Mouse (Mus musculus): ENCODE measurements around the gene Abhd12. TPM values are rescaled to one million over a fixed set of nuclear protein-coding genes. Genes with fewer than 3 reads are reported as not detected.

Gene Abhd12
- total and polyA plus RNA-seq, 2 experiments from 2014 or later, result 158 to 164 TPM

- 94% methylated on average over 5 of the region's 5 CpGs for WGBS
- no peak for TF ChIP-seq CTCF (IDR thresholded peaks at IDR 0.05; ENCODE audit: low read depth)
- Histone ChIP-seq H3K27ac (no peak overlapping the region), H3K4me1 (ENCODE audit: insufficient read depth, low read length) (no peaks in the 10 kb centered on the region), H3K9me3 (ENCODE audit: low read length) (no peaks in the 10 kb centered on the region), H3K27me3 (ENCODE audit: insufficient read depth, low read length) (no peaks in the 10 kb centered on the region), H3K4me2 (ENCODE audit: low read depth, low read length) (no peak overlapping the region), H3K9ac (replicated peaks; ENCODE audit: low read length) (no peak overlapping the region), H3K4me3 (ENCODE audit: low read length) (no peak overlapping the region), H3K36me3 (ENCODE audit: insufficient read depth, low read length) (no peaks in the 10 kb centered on the region)
- DNase-seq (ENCODE audit: low spot score) (no peak), ATAC-seq (no peak)
Measured at GRCm38 (mm10) chr2:150944017-150944416, 39.5 kb upstream of the Abhd12 start.

- no peak for DNase-seq (ENCODE audit: low spot score)
- 96% methylated on average over 4 of the region's 4 CpGs for WGBS
- H3K27me3 ChIP-seq (ENCODE audit: insufficient read depth, low read length), result no peaks in the 10 kb centered on the region
- H3K36me3 ChIP-seq (ENCODE audit: insufficient read depth, low read length), result 0 out of 2 replicates have a peak, but pooled peaks cover 8% of the 10 kb centered on the region
- H3K27ac ChIP-seq, result no peak overlapping the region
- no peak overlapping the region for H3K9ac ChIP-seq (replicated peaks; ENCODE audit: low read length)
- no peak for ATAC-seq
- H3K9me3 ChIP-seq (ENCODE audit: low read length), result no peaks in the 10 kb centered on the region
- H3K4me3 ChIP-seq (ENCODE audit: low read length), result no peak overlapping the region
- no peak overlapping the region for H3K4me2 ChIP-seq (ENCODE audit: low read depth, low read length)
- no peak for TF ChIP-seq CTCF (IDR thresholded peaks at IDR 0.05; ENCODE audit: low read depth)
- no peaks in the 10 kb centered on the region for H3K4me1 ChIP-seq (ENCODE audit: insufficient read depth, low read length)
Measured at GRCm38 (mm10) chr2:150934659-150935058, 30.1 kb upstream of the Abhd12 start.

GRCm38 (mm10) chr2:150933482-150933881 is 28.9 kb upstream of the Abhd12 start:
- Histone ChIP-seq H3K27ac (no peak overlapping the region), H3K36me3 (ENCODE audit: insufficient read depth, low read length) (0 out of 2 replicates have a peak, but pooled peaks cover 8% of the 10 kb centered on the region), H3K9ac (replicated peaks; ENCODE audit: low read length) (no peak overlapping the region), H3K9me3 (ENCODE audit: low read length) (no peaks in the 10 kb centered on the region), H3K4me2 (ENCODE audit: low read depth, low read length) (no peak overlapping the region), H3K4me1 (ENCODE audit: insufficient read depth, low read length) (no peaks in the 10 kb centered on the region), H3K4me3 (ENCODE audit: low read length) (no peak overlapping the region), H3K27me3 (ENCODE audit: insufficient read depth, low read length) (no peaks in the 10 kb centered on the region)
- no peak for DNase-seq (ENCODE audit: low spot score)
- no peak for ATAC-seq
- no peak for TF ChIP-seq CTCF (IDR thresholded peaks at IDR 0.05; ENCODE audit: low read depth)
- 84% methylated on average over 19 of the region's 19 CpGs for WGBS

GRCm38 (mm10) chr2:150930806-150931205 is 26.3 kb upstream of the Abhd12 start:
- TF ChIP-seq CTCF (IDR thresholded peaks at IDR 0.05; ENCODE audit: low read depth), result no peak
- Histone ChIP-seq H3K4me3 (ENCODE audit: low read length) (no peak overlapping the region), H3K27ac (no peak overlapping the region), H3K9me3 (ENCODE audit: low read length) (no peaks in the 10 kb centered on the region), H3K36me3 (ENCODE audit: insufficient read depth, low read length) (0 out of 2 replicates have a peak, but pooled peaks cover 6% of the 10 kb centered on the region), H3K27me3 (ENCODE audit: insufficient read depth, low read length) (no peaks in the 10 kb centered on the region), H3K9ac (replicated peaks; ENCODE audit: low read length) (no peak overlapping the region), H3K4me2 (ENCODE audit: low read depth, low read length) (no peak overlapping the region), H3K4me1 (ENCODE audit: insufficient read depth, low read length) (no peaks in the 10 kb centered on the region)
- 41% methylated on average over 3 of the region's 3 CpGs for WGBS
- ATAC-seq (peak; percentile 35; the same call in 1 of the 2 replicates), DNase-seq (ENCODE audit: low spot score) (peak; percentile 46)

- 88% methylated on average over 6 of the region's 6 CpGs for WGBS
- H3K9ac ChIP-seq (replicated peaks; ENCODE audit: low read length), result no peak overlapping the region
- no peaks in the 10 kb centered on the region for H3K27me3 ChIP-seq (ENCODE audit: insufficient read depth, low read length)
- no peaks in the 10 kb centered on the region for H3K4me1 ChIP-seq (ENCODE audit: insufficient read depth, low read length)
- no peak overlapping the region for H3K4me2 ChIP-seq (ENCODE audit: low read depth, low read length)
- H3K9me3 ChIP-seq (ENCODE audit: low read length), result no peaks in the 10 kb centered on the region
- no peak overlapping the region for H3K27ac ChIP-seq
- no peak for ATAC-seq
- H3K36me3 ChIP-seq (ENCODE audit: insufficient read depth, low read length), result no peaks in the 10 kb centered on the region
- DNase-seq (ENCODE audit: low spot score), result no peak
- no peak for TF ChIP-seq CTCF (IDR thresholded peaks at IDR 0.05; ENCODE audit: low read depth)
- H3K4me3 ChIP-seq (ENCODE audit: low read length), result no peak overlapping the region
Measured at GRCm38 (mm10) chr2:150929156-150929555, 24.6 kb upstream of the Abhd12 start.

GRCm38 (mm10) chr2:150927038-150927720 is 22.6 kb upstream of the Abhd12 start:
- no peak for DNase-seq (ENCODE audit: low spot score)
- TF ChIP-seq CTCF (IDR thresholded peaks at IDR 0.05; ENCODE audit: low read depth), result no peak
- H3K9ac ChIP-seq (replicated peaks; ENCODE audit: low read length), result no peak overlapping the region
- 91% methylated on average over 11 of the region's 11 CpGs for WGBS
- no peak for ATAC-seq
- H3K27me3 ChIP-seq (ENCODE audit: insufficient read depth, low read length), result no peaks in the 10 kb centered on the region
- H3K36me3 ChIP-seq (ENCODE audit: insufficient read depth, low read length), result no peaks in the 10 kb centered on the region; the same call in 1 of the 2 replicates
- H3K27ac ChIP-seq, result no peak overlapping the region
- H3K4me3 ChIP-seq (ENCODE audit: low read length), result no peak overlapping the region
- no peak overlapping the region for H3K4me2 ChIP-seq (ENCODE audit: low read depth, low read length)
- no peaks in the 10 kb centered on the region for H3K9me3 ChIP-seq (ENCODE audit: low read length)
- no peaks in the 10 kb centered on the region for H3K4me1 ChIP-seq (ENCODE audit: insufficient read depth, low read length)

- Histone ChIP-seq H3K4me3 (ENCODE audit: low read length) (no peak overlapping the region), H3K27me3 (ENCODE audit: insufficient read depth, low read length) (no peaks in the 10 kb centered on the region), H3K27ac (no peak overlapping the region), H3K9me3 (ENCODE audit: low read length) (no peaks in the 10 kb centered on the region), H3K36me3 (ENCODE audit: insufficient read depth, low read length) (no peaks in the 10 kb centered on the region; the same call in 1 of the 2 replicates), H3K9ac (replicated peaks; ENCODE audit: low read length) (no peak overlapping the region), H3K4me2 (ENCODE audit: low read depth, low read length) (no peak overlapping the region), H3K4me1 (ENCODE audit: insufficient read depth, low read length) (no peaks in the 10 kb centered on the region)
- 81% methylated on average over 7 of the region's 7 CpGs for WGBS
- no peak for DNase-seq (ENCODE audit: low spot score)
- TF ChIP-seq CTCF (IDR thresholded peaks at IDR 0.05; ENCODE audit: low read depth), result no peak
- ATAC-seq, result no peak
Measured at GRCm38 (mm10) chr2:150923505-150923904, 19.0 kb upstream of the Abhd12 start.
